Mouse (Mus musculus): ENCODE results near the gene Glrx5. TPM values are rescaled to one million over a fixed set of nuclear protein-coding genes. Genes with fewer than 3 reads are reported as not detected.

Gene Glrx5
- polyA plus RNA-seq, 1 experiment: 131 TPM

DNA sequence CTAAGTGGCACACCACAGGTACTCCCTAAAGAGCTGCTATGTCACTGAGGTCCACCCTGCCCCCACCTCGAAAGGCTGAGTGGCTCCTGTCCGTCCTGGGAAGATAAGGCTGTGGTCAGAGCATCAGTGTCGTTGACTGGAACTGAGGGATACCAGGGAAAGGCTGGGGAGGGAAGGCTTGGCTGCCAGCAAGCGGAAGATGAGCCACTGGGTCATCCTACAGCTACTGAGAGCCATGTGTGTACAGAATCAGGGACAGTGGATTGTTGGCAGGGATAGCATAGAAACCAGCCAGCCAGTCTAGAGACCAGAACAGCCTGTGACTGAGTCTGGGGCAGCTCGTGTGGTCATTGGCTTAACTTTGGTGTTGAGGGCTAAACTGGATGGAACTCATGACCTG is 51.7 kb downstream of the Glrx5 start:
- Histone ChIP-seq H3K27me3 (replicated peaks) (no peaks in the 10 kb centered on the region), H3K36me3 (replicated peaks; ENCODE audit: low read length) (no peaks in the 10 kb centered on the region)
- TF ChIP-seq FLI1 (IDR thresholded peaks at IDR 0.05; ENCODE audit: low read length): no peak
- TF ChIP-seq GATA1 (IDR thresholded peaks at IDR 0.05; ENCODE audit: borderline replicate concordance, low read length): no peak

DNA sequence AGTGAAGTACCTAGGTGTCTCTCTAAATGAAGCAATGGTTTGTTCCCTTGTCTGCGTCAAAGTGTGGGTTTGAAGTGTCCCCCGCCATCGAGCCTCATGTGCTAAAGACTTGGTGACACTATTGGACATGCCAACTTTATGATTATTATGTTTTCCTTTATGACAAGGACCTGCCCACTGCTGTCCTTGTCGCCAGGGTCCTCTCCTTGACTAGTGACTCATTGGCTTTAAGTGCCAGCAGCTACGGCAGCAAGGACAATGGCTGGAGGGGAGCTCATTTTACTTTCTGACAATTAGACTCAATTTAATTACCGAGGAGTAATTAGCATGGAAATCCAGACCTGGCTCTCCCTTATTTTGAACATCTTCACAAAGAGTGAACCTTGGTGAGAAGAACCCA is 52.3 kb downstream of the Glrx5 start:
- H3K27me3 ChIP-seq (replicated peaks): no peaks in the 10 kb centered on the region

More for the DNA sequence above, 51.7 kb downstream of the Glrx5 start:
- Histone ChIP-seq H3K9me3 (peaks cover 27% of the 10 kb centered on the region), H3K4me3 (replicated peaks) (no peak overlapping the region), H3K4me1 (peaks cover 4% of the 10 kb centered on the region; the same call in 1 of the 2 replicates)

DNA sequence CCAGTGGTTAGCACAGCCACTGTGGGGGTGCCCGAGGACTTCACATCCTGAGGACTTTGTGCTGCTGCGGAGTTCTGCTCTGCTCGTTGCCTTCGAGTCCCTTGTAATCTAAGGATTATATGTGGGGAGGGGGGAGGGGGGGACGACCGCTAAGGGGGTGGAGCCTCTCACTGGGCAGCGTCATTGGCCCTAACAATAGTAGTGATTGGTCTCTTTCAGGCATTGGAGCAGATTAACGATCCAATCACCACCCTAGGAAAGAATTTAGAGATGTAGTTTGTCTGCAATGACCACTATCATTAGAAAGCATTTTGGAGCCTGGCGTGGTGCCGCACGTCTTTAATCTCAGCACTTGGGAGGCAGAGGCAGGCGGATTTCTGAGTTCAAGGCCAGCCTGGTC is 52.8 kb downstream of the Glrx5 start:
- no peaks in the 10 kb centered on the region for H3K36me3 ChIP-seq (replicated peaks; ENCODE audit: low read length)
- TF ChIP-seq FLI1 (IDR thresholded peaks at IDR 0.05; ENCODE audit: low read length) (no peak), GATA1 (IDR thresholded peaks at IDR 0.05; ENCODE audit: borderline replicate concordance, low read length) (no peak)
- peaks cover 4% of the 10 kb centered on the region; the same call in 1 of the 2 replicates for H3K4me1 ChIP-seq
- H3K4me3 ChIP-seq (replicated peaks): no peak overlapping the region
- peaks cover 27% of the 10 kb centered on the region for H3K9me3 ChIP-seq
- no peaks in the 10 kb centered on the region for H3K27me3 ChIP-seq (replicated peaks)

More for the DNA sequence above, 52.3 kb downstream of the Glrx5 start:
- Histone ChIP-seq H3K4me3 (replicated peaks) (no peak overlapping the region), H3K9me3 (peaks cover 27% of the 10 kb centered on the region), H3K4me1 (peaks cover 4% of the 10 kb centered on the region; the same call in 1 of the 2 replicates), H3K36me3 (replicated peaks; ENCODE audit: low read length) (no peaks in the 10 kb centered on the region)
- TF ChIP-seq FLI1 (IDR thresholded peaks at IDR 0.05; ENCODE audit: low read length) (no peak), GATA1 (IDR thresholded peaks at IDR 0.05; ENCODE audit: borderline replicate concordance, low read length) (no peak)

DNA sequence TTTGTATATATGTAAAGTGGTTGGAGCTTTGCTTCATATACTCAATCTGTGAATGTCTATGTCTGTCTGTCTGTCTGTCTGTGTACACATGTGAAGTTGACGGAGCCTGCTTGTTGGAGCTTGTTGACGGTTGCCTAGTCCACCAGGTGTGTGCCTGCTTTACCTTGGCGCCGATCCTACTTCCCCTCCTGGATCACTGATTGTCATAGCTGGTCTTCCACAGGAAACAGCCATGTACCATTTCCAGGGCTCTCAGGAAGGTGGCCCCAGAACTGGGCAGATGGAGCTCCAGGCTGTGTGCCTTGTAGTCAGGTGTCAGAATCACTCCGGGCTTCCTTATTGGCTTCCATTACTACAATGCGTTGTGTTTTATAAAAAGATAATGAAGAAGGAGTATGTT is 54.3 kb downstream of the Glrx5 start:
- peaks cover 4% of the 10 kb centered on the region; the same call in 1 of the 2 replicates for H3K4me1 ChIP-seq
- no peak overlapping the region for H3K4me3 ChIP-seq (replicated peaks)
- H3K9me3 ChIP-seq: peaks cover 28% of the 10 kb centered on the region
- H3K27me3 ChIP-seq (replicated peaks): peaks cover 2% of the 10 kb centered on the region
- no peak for TF ChIP-seq GATA1 (IDR thresholded peaks at IDR 0.05; ENCODE audit: borderline replicate concordance, low read length)
- TF ChIP-seq FLI1 (IDR thresholded peaks at IDR 0.05; ENCODE audit: low read length): no peak
- H3K36me3 ChIP-seq (replicated peaks; ENCODE audit: low read length): no peaks in the 10 kb centered on the region

DNA sequence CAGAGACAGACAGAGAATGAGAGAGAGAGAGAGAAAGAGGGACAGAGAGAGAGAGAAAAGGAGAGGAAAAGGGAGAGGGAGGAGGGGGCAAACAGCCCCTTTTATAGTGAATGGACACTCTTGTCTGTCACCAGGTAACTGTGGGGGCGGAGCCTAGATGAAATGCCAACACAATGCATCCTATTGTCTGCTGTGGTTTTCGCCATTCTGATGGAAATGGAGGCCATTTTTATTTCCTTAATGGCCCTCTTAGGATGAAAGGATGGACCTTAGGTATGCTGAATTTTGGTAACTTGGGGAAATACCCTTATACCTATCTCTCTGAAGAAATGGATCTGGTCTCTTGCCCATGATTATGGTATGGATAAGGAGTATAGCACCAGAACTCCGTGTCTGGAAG is 54.9 kb downstream of the Glrx5 start:
- H3K27me3 ChIP-seq (replicated peaks): peaks cover 3% of the 10 kb centered on the region
- H3K9me3 ChIP-seq: peaks cover 26% of the 10 kb centered on the region
- H3K4me3 ChIP-seq (replicated peaks): no peak overlapping the region
- no peak for TF ChIP-seq GATA1 (IDR thresholded peaks at IDR 0.05; ENCODE audit: borderline replicate concordance, low read length)
- TF ChIP-seq FLI1 (IDR thresholded peaks at IDR 0.05; ENCODE audit: low read length): no peak
- no peaks in the 10 kb centered on the region for H3K36me3 ChIP-seq (replicated peaks; ENCODE audit: low read length)
- H3K4me1 ChIP-seq: peaks cover 4% of the 10 kb centered on the region; the same call in 1 of the 2 replicates

DNA sequence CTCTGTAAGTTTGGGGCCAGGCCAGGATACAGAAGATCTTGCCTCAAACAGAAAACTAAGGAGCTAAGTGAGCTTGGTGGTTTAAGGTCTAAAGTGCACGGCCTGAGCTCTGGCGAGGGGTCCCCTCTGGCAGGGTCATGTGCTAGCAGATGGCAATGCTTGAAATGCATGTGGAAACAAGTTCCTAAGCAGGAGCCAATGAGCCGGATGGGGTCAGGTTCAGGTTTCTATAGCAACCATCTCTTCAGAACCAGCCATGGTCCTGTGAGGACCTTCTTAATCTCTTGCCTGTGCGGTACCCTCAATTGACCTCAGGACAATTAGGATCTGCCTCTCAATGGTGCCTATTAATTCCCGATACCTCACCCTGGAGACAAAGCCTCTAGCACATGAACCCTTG is 56.7 kb downstream of the Glrx5 start:
- TF ChIP-seq FLI1 (IDR thresholded peaks at IDR 0.05; ENCODE audit: low read length): no peak
- TF ChIP-seq GATA1 (IDR thresholded peaks at IDR 0.05; ENCODE audit: borderline replicate concordance, low read length): no peak
- Histone ChIP-seq H3K4me3 (replicated peaks) (no peak overlapping the region), H3K9me3 (peaks cover 16% of the 10 kb centered on the region), H3K36me3 (replicated peaks; ENCODE audit: low read length) (no peaks in the 10 kb centered on the region), H3K4me1 (peaks cover 1% of the 10 kb centered on the region), H3K27me3 (replicated peaks) (peaks cover 3% of the 10 kb centered on the region)

DNA sequence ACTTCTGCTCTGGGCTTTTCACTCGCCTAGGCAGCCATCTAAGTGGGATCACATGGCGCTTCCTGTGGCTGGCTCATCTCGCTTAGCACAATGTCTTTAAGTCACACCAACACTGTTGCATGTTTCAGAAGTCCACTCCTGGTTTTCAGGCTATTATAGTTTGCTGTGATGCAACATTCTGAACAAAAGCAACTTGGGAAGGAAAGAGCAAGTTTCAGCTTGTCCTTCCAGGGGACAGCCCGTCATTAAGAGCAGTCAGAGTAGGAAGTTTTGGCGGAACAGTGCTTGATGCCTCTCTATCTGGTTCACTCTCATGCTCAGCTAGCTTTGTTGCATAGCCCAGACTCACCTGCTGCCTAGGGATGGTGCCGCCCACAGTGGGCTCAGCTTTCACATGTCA is 59.1 kb downstream of the Glrx5 start:
- H3K36me3 ChIP-seq (replicated peaks; ENCODE audit: low read length): no peaks in the 10 kb centered on the region
- peaks cover 14% of the 10 kb centered on the region for H3K9me3 ChIP-seq
- no peaks in the 10 kb centered on the region; the same call in 1 of the 2 replicates for H3K4me1 ChIP-seq
- no peak overlapping the region for H3K4me3 ChIP-seq (replicated peaks)
- TF ChIP-seq GATA1 (IDR thresholded peaks at IDR 0.05; ENCODE audit: borderline replicate concordance, low read length): no peak
- TF ChIP-seq FLI1 (IDR thresholded peaks at IDR 0.05; ENCODE audit: low read length): no peak
- H3K27me3 ChIP-seq (replicated peaks): peaks cover 3% of the 10 kb centered on the region

Other genes with a start within 250 kb of the Glrx5 start
- not detected in 2 replicates for gene Clmn, start 167.6 kb upstream of the Glrx5 start, polyA plus RNA-seq (2012; ENCODE audit: insufficient read depth, low replicate concordance)
- 4.2 and 6.8 TPM in 2 replicates for gene Syne3, start 22.9 kb upstream of the Glrx5 start, polyA plus RNA-seq (2012; ENCODE audit: insufficient read depth, low replicate concordance)
- not detected in 2 replicates for gene Tcl1b2, start 113.3 kb downstream of the Glrx5 start, polyA plus RNA-seq (2012; ENCODE audit: insufficient read depth, low replicate concordance)
- gene Tcl1b1, start 127.0 kb downstream of the Glrx5 start, polyA plus RNA-seq (2012; ENCODE audit: insufficient read depth, low replicate concordance): not detected in 2 replicates
- not detected in 2 replicates for gene Tcl1b5, start 143.7 kb downstream of the Glrx5 start, polyA plus RNA-seq (2012; ENCODE audit: insufficient read depth, low replicate concordance)
- gene Tcl1b3, start 158.4 kb downstream of the Glrx5 start, polyA plus RNA-seq (2012; ENCODE audit: insufficient read depth, low replicate concordance): not detected in 2 replicates
- gene Tcl1b4, start 169.3 kb downstream of the Glrx5 start, polyA plus RNA-seq (2012; ENCODE audit: insufficient read depth, low replicate concordance): not detected in 2 replicates
- not detected in 2 replicates for gene Tcl1, start 190.1 kb downstream of the Glrx5 start, polyA plus RNA-seq (2012; ENCODE audit: insufficient read depth, low replicate concordance)